Mouse (Mus musculus): ENCODE measurements around the gene Cyren.
A peak's percentile ranks its signal among the peaks of the same experiment; 100 is the strongest.

Gene Cyren

DNA sequence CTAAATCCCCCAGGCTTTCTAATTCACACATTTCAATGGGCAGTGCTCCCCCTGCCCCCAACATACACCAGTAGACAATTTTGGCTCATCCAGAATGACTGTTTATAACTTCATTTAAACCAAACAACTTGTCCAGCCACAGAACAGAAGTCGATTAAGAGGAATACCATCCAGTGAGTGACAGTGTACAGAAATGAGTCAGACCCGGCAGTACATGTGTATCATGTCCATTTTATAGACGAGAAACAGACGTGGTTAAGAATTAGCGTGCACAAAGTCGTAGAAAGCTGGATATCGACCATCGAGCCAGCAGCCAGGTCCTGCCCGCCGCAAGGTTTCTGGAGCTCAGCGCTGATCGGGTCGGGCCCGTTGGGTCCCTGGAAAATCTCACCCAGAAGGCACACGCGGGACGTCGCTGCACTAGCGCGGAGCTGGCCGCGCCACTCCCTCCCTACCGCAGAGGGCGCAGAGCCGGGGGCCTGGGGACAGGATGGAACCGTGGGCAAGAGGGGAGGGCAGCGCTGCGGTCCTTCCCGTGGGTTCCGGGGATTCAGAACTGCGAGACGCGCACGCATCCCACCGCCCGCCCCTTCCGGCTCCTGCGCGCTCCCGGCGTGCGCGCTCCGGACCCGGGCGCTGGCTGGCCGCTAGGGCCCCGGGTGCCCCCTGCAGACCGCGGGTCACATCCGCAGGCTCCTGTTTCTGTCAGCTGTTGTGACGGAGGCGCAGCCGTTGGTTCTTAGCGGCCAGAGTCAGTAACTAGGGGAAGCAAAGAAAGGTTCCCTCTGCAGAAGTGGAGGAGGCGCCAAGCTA lies at the start of gene Cyren:
Gene Cyren, minus strand, starts transcription at position 552 of the 813 bp plus-strand sequence.
- peak; percentile 65 for DNase-seq (ENCODE audit: low spot score)

DNA sequence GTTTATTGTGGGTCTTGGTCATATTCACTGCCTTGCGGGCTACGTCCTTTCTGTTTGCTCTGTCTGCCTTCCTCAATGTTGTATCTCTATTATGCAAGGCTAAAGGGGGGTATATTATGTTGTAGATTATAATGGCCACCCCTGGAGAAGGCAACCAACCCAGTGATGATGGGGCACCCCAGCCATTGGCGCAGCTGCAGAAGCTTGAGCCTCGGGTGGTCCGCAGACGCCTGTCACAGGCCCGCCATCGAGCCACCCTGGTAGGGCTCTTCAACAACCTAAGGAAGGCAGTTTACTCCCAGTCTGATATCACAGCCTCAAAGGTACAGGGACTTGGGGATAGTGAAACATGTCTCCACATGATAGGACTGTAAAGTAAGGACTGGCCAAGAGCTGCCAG lies 49.7 kb upstream of the Cyren start:
- DNase-seq (ENCODE audit: low spot score): no peak

DNA sequence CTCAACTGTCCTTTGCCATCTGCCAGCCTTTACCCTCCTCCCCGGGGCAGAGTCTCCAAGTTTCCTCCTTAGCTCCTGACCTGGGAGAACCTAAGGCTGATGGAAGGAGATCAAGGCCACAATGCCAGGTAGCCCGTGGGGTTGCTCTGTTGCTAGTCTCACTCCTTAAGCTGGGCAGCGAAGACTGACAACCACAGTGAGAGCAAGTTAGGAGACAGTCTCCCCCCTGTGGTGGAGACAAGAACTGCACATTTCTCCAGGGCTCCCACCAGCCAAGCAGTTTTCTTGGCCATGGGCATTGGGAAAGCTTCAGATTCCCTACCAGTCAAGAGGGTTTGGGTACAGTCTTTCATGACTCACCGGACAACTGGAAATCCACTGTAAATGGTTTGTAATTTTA lies 49.3 kb upstream of the Cyren start:
- DNase-seq (ENCODE audit: low spot score): no peak

DNA sequence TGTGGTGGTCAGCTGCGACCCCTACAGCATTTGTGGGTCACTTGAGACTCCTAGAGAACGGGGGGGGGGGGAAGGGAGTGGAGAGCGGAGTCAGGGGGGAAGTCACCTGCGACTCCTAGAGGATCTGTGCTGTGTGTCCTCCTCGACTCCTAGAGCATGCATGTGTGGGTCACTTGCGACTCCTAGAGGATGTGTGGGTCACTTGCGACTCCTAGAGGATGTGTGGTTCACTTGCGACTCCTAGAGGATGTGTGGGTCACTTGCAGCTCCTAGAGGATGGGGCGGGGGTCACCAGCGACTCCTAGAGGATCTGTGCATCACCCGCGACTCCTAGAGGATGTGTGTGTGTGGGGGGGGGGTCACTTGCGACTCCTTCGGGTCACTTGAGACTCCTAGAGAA lies 44.1 kb upstream of the Cyren start:
- DNase-seq (ENCODE audit: low spot score): no peak

DNA sequence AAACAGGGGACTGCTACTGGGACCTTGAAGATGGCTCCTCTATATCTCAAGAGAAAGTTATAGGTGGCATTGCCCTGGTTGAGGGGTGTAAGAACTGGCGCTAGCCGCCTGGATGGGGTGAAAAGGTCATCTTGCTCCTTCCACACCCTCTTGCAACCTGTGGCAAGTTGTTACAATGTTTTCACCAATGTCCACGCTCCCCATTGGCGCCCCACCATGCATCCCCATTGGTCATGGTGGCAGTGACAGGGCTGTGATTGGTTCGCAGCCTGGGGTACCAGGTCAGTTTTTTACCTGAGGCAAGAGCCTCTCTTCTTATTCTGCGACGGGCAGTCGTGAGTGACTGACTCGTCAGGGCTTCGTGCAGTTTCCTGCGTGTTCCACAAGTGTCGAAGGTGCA lies 42.8 kb upstream of the Cyren start:
- DNase-seq (ENCODE audit: low spot score): no peak

DNA sequence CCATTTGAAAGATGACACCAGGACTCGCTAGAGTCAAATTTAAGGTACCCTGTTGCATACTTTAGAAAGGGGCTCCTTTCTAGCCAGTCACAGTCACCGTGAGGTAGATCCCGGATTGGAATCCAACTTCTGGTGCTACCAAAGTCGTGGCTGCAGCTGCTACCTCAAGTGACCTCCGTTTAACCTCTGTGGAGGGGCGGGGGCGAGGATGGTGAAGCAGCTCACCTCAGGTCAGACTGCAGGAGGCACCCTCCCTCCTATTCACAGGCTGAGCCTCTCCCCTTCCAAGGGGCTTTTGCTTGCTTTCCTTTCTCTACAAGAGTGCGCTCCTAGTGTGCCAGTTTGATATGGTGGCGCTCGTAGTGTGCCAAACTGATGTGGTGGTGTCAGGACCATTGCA lies 42.1 kb upstream of the Cyren start, which contains the start of gene Stra8:
Gene Stra8, plus strand, starts transcription at position 208 of the 400 bp plus-strand sequence.
- DNase-seq (ENCODE audit: low spot score): no peak

DNA sequence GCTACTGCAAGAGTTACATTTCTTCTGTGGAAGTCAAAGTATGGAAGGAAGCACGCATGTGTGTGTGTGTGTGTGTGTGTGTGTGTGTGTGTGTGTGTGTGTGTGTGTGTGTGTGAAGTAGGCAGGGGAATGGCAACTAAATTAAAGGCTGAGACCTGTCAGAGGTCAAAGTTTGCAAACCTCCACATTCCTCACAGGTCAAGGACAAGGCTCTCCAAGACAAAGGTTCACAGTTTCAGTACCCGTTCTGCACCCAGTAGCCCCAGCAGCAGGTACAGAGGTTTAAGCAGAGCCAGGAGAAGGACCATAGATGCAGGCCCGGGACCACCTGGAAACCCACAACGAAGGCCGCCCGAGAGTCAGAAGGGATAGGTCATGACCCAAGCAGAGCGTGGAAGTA lies 41.3 kb upstream of the Cyren start:
- no peak for DNase-seq (ENCODE audit: low spot score)

DNA sequence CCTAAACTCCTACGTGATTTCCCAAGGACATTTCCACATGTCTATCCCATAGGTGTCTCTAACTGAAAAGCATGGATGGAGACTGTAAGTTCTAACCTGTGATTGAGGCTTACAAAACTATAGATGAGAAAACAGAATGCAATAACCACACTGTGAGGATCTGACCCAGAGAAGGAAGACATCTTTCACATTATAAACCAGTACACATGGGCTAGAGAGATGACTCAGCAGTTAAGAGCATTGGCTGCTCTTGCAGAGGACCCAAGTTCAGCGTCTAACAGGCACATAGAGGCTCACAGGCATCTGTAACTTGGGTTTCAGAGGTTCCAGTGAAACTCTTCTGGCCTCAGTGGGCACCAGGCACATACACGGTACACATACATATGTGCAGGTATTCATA lies 36.6 kb upstream of the Cyren start:
- DNase-seq (ENCODE audit: low spot score): no peak

DNA sequence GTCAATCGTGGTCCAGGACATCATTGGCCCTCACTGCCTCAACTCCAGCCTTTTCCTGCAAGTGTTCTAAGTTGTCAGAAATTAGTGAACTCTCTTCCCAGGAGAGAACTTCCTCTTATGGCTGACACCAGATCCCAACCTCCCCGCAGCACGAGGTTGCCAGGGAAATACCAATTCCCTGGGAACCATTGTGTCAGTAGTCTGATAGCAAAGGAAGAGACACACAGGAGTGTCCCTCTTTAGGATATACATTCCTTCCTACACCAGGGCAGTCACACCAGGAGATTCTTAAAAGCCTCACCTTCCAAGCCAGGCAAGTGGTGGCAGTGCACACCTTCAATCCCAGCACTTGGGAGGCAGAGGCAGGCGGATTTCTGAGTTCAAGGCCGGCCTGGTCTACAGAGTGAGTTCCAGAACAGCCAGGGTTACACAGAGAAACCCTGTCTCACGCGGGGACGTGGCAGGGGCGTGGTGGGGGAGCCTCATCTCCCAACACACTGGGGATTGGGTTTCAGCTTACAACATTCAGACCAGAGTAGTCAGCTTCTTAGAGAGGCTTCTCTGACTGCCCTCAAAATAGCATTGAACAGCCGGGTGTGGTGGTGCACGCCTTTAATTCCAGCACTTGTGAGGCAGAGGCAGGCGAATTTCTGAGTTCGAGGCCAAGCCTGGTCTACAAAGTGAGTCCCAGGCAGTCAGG lies 35.6 kb upstream of the Cyren start:
- DNase-seq (ENCODE audit: low spot score): no peak

DNA sequence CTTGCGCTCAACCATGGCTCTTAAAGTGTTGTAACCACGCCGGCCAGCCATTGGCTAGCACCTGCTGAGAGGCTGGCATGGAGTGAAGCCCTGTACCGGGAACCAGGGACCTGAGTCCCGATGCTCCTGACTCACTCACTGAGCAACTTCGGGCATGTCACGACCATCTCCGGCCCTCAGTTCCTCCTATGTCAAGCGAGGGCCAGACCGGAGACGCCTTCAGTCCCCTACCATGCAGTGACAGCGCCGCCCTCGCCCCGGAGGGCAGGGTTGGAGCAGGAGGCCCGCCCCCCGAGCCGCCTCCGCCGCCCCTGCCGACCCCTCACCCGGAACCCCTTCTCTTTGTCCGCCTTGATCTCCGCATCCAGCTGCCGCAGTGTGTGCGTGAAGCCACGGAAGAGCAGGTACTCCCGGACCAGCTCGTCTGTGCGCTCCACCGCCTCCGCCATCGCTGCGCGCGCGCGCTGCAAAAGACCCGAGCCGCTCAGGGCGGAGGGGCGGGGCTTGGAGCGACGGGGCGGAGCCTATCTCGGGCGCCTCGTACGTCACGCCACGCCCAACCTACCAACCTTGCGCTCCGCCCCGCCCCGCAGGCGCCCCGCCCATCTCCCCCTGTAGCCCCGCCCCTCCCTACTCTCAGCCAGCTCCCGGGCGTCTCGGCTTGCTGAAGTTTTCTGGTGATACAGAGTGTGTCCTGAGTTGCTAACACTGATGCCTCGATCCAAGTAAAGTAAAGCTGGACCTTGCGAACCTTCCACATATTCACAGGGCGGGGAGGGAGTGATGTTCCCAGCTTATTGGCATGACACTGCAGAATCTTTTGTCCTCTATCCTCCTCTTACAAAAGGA lies 32.7 kb upstream of the Cyren start, which contains the start of gene Wdr91:
Gene Wdr91, minus strand, starts transcription at position 506 of the 849 bp plus-strand sequence.
- DNase-seq (ENCODE audit: low spot score): peak; percentile 71

DNA sequence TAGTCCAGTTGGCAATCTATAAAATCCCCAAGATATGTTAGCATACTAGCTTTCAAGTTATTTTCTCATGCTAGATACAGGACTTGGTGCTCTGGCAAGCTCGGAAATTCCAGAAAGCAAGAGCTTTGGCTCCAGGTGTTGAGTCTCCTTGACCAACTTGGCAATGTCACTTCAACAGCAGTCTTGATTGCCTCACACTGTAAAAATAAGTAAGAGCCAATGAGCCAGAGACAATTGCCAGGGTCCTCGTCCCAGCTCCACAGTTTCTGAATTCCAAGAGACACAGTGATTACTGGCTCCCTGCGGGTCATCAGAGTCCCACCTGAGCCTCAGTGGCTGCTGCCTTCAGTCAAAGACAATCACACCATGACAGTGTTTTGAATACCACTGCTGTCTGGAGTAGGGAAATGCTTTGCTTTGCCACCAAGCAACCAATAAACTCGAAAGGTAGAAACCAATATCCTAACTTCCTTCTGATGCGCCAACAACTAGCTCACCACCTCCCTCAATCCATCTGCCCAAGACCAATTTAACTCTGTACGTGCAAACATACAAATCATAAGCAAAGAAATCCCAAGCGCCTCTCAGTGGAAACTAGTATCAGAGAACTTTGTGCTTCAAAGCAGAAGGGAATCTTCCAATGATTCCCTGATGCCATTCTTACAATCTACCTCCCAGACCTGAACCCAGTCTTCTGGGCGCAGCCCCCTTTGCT lies 31.9 kb upstream of the Cyren start:
- no peak for DNase-seq (ENCODE audit: low spot score)

DNA sequence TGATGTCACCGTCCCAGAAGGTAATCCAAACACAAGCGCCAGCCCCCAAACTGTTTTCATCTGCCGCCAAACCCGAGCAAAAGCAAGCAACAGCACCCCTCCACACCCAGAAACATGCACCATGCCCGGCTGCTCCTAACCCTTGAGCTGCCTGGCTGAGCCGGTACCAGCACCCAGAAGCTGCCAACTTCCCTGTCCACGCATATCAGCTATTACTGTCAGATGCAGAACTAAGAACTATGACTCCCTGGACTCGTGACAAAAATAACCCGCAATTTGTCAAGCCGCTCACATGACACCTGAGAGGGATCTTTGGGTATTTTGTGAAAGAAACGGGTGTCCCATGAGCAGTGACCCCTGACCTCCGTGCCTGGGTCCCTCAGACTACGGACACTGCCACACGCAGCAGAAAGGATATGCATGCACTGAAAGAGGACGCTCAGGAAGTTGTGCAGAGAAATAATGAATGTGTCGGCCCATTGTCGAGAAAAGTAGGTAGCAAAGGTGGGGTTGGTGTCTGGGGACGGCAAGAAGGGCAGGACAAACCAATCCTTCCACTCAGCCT lies 29.9 kb upstream of the Cyren start:
- DNase-seq (ENCODE audit: low spot score): no peak

DNA sequence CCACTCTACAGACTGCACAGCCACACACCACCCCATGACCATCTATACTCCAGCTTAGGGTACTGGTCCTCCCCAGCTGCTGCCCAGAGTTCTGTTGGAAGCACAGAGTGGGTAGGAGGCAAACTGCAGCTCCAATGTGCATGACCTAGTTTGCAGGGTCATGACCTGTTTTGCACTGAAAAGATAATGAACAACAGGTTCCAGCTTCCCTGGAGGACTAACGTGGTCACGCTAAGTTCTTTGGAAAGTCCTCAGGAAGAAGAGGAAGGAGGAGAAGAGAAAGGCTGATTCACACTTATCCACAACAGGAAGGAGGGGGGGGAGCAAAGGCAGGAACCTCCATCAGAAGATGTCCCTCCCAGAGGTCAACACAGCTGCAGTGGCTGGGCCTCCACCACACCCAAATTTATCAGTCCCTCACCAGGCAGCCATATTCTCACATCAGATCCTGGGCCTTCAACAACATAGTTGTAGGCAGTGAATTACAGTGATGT lies 29.3 kb upstream of the Cyren start:
- DNase-seq (ENCODE audit: low spot score): no peak

DNA sequence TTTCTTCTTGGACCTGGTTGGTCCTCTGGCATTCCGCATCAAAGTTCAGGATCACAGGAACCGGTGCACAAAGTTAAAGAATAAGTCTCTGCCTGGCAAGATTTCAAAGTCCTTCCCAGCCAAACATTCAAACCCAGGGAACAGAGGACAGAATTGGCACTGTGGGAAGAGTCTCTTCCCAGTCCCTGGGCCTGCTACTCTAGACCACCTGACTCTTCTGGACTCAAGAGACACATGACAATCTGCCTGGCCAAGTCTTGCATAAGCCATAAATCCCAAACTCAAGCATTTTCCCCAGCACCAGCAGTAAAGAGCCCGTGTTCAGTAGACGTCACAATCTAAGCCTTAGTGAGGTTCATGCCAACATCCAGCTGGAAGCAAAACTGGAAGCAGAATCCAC lies 28.8 kb upstream of the Cyren start:
- DNase-seq (ENCODE audit: low spot score): no peak

DNA sequence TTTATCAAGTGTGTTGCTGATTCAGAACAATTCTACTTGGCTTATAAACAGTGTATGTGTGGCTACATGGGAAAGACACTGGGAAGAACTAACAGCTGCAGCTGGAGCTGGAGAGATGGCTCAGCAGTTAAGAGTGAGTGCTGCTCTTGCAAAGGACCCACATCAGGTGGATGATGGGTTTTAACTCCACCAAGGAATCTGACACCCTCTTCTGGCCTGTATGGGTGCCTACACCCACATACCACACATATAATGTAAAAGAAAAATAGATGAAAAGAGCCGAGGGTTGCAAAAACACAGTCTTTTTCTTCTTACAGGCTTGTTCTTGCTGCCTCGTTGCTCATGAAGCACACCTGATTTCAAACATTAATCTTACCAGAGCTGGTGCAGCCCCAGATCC lies 28.3 kb upstream of the Cyren start:
- no peak for DNase-seq (ENCODE audit: low spot score)

DNA sequence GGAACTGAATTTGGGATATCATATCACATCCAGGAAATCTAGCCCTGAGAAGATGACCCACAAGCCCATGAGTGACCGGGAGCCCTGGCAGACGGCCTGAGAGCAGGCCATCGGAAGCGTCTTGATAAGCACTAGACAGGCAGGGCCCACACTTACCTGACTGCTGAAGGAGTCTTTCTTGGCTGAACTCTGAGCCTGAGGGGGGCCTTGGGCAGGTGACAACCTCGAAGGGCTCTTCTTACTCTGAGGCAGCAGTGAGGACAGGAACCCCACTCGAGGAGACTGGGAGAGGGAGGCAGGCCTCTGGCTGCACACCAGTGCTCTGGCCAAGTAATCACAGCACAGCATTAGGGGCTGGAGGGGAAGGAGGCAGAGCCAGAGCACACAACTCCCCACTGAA lies 26.5 kb upstream of the Cyren start:
- DNase-seq (ENCODE audit: low spot score): no peak

DNA sequence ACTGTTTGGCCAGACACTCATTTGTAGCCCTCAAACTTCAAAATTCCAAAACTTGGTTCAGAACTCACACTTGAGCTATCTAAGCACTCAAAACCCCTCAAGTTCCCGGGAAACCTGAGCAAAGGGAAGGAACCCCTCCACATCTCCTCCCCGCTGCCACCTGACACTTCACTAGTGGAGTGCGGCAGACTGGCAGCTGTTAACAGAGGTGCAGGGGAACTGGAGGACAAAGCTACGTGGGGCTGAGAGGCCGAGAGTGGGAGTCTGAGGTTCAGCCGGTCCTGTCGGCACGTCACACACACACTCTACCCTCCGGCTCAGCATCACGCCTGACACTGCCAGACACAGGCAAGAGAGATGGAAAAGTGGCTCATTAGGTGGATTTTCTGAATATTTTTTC lies 26.0 kb upstream of the Cyren start:
- DNase-seq (ENCODE audit: low spot score): no peak

DNA sequence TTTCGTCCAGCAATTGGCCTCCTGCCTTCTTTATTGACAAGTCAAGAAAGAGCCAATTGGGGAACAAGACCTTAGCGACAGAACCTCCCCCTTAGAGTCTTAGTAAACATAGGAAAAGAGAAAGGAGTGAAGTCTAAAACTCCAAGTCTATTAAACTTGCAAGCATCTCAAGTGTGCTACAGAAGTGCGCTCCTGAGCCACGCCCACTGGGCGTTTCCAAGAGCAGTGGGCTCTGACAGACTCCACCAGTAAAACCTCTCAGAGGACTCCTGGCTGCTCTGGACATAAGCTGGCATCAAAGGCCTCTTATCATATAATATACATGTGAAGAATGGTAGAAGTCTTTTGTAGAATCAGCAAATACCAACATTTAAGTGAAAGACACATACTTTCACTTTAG lies 25.6 kb upstream of the Cyren start:
- DNase-seq (ENCODE audit: low spot score): no peak

DNA sequence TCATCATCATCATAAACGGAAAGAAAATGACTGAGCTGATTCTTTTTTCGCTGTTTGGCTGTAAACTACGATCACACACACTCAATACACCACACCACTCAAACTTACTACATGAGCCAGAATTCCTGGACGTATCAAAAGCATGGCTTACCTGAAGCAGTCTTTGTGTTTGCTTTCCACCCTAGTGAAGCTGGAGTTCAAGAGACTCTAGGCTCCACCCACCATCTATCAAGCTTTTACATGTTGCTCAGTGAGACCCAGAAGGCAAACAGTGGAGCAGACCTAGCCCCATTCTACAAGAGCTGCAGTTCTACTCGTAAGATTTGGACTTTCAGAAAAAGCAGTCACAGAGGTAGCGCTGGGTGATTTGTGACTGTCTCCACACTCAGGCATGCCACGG lies 24.7 kb upstream of the Cyren start:
- no peak for DNase-seq (ENCODE audit: low spot score)

DNA sequence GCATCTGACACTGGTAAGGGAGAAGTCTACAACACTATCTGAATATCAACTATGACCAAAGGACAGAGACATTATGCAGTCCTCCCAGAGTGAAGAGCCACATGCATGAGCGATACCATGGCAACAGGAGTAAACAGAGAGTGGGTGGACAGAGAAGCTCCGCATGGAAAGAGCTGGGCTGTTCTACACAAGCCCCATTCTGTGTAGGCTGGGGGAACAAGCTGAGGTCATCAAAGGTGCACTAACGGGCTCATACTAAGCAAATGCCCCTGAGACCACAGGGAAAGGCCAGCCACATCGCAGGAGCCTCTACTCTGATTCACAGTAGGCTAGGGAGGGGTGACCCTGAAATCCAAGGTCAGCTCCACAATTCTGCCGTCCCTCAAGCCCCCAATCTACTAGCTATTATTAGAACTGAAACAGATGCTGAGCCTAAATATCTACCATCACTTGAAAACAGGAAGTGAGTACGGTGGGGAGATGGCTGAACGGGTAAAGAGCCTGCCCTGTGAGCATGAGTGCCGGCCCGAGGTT lies 24.1 kb upstream of the Cyren start:
- DNase-seq (ENCODE audit: low spot score): no peak

DNA sequence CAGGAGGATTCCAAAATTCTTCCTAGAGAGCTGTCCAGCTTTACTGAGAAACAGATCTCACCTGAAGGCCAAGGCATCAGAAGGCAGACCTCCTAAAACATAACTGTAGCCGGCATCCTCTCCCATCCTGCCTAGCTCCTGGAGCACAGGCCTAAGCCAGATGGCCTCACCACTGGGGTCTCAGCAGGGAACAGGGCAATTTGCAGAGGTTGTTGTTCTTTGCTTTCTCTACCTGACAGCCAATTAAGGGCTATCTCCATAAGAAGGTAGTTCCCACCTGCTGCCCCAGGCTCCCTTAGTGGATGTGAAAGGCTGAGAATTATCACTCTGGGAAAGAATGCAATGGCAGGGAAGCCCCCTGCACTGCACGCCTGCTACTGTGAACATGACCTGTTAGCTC lies 23.1 kb upstream of the Cyren start:
- DNase-seq (ENCODE audit: low spot score): no peak
